Mouse (Mus musculus) megakaryocyte-erythroid progenitor cell, adult 5-6 weeks (primary cell): ENCODE data around the gene Gabpb2. TPM values are rescaled to one million over a fixed set of nuclear protein-coding genes. Genes with fewer than 3 reads are reported as not detected.

ENCODE experiments used
- ATAC-seq: replicated peaks from 2 replicates; pipeline ENCODE4 v1.8.0; 2016; ENCODE audit warnings: mild to moderate bottlenecking, inconsistent platforms; ENCODE audit not compliant: severe bottlenecking, poor library complexity, low FRiP score, low TSS enrichment
- total RNA-seq, 2 experiments: library from RNA; stranded (forward) in 1 of 2; stranded (reverse) in 1 of 2; fragments of 200-1000, 215-1000 nt in 1 of 2; fragments of >200 nt in 1 of 2; fragmentation: Nextera tagmentation in 1 of 2; gene quantifications; 2 replicates each; pipeline ENCODE4 v1.2.3; 2014 to 2017

The Gabpb2 gene
- total RNA-seq (2014; fragmentation: Nextera tagmentation) (59.0 and 63.9 TPM in 2 replicates), total RNA-seq (2017) (59.2 and 64.2 TPM in 2 replicates)

GRCm38 (mm10) chr3:95217255-95218134, at the start of gene Gabpb2:
Gabpb2 (minus strand) TSS chr3:95217916.
- ATAC-seq: peak; percentile 89

- ATAC-seq: no peak
Observed at GRCm38 (mm10) chr3:95266052-95266451, 48.3 kb upstream of the Gabpb2 start.

- no peak for ATAC-seq
Observed at GRCm38 (mm10) chr3:95264724-95265123, 47.0 kb upstream of the Gabpb2 start.

GRCm38 (mm10) chr3:95263089-95263739, 45.5 kb upstream of the Gabpb2 start:
- peak; percentile 86 for ATAC-seq

- ATAC-seq: no peak
Observed at GRCm38 (mm10) chr3:95261975-95262374, 44.3 kb upstream of the Gabpb2 start.

GRCm38 (mm10) chr3:95256931-95257330, 39.2 kb upstream of the Gabpb2 start:
- no peak for ATAC-seq

- ATAC-seq: no peak
Observed at GRCm38 (mm10) chr3:95250783-95251424, 33.2 kb upstream of the Gabpb2 start, which contains the start of gene Bnipl. Bnipl (minus strand) TSS chr3:95251193.

GRCm38 (mm10) chr3:95250361-95250760, 32.6 kb upstream of the Gabpb2 start:
- ATAC-seq: no peak

- ATAC-seq: no peak
Observed at GRCm38 (mm10) chr3:95247660-95248336, 30.1 kb upstream of the Gabpb2 start.

- peak; percentile 84 for ATAC-seq
Observed at GRCm38 (mm10) chr3:95246465-95247231, 28.9 kb upstream of the Gabpb2 start.

- no peak for ATAC-seq
Observed at GRCm38 (mm10) chr3:95243086-95243485, 25.4 kb upstream of the Gabpb2 start.

GRCm38 (mm10) chr3:95241498-95241897, 23.8 kb upstream of the Gabpb2 start, which contains the start of gene Gm128:
Gm128 (minus strand) TSS chr3:95241598.
- no peak for ATAC-seq

- ATAC-seq: no peak
Observed at GRCm38 (mm10) chr3:95240900-95241299, 23.2 kb upstream of the Gabpb2 start.

- ATAC-seq: no peak
Observed at GRCm38 (mm10) chr3:95239971-95240370, 22.3 kb upstream of the Gabpb2 start.

- no peak for ATAC-seq
Observed at GRCm38 (mm10) chr3:95239022-95239421, 21.3 kb upstream of the Gabpb2 start.

GRCm38 (mm10) chr3:95237541-95238099, 19.9 kb upstream of the Gabpb2 start:
- ATAC-seq: no peak

- ATAC-seq: no peak
Observed at GRCm38 (mm10) chr3:95235386-95236301, 17.9 kb upstream of the Gabpb2 start.
